Mouse (Mus musculus): ENCODE data around the gene Gapdhs. TPM values are rescaled to one million over a fixed set of nuclear protein-coding genes. Genes with fewer than 3 reads are reported as not detected.
A peak's percentile ranks its signal among the peaks of the same experiment; 100 is the strongest.

The Gapdhs gene
- polyA plus RNA-seq, 1 experiment from 2014 or later: not detected

DNA sequence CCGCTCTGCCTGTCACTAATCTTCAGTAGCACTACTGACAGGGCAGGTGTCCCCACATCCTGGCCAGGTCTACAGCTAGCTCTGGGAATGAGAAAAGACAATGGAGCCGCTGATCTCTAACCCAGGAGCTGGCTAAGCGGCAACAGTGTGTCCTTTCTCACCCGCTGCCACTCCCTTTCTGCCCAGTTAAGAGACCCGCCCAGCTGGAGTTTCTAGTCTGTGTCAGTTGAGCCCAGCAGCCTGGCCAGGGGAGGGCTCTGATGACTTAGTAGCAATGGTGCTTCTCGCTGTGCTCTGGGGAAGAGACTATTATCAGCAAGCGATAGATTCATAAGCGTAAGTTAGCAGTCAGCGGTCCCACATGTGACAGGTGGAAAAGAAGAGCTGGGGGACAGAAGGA lies 25.8 kb upstream of the Gapdhs start:
- DNase-seq (no peak), ATAC-seq (ENCODE audit: low read depth) (no peak)
- no peaks in the 10 kb centered on the region for H3K4me1 ChIP-seq (replicated peaks)
- H3K27ac ChIP-seq: no peak overlapping the region
- H3K9me3 ChIP-seq (replicated peaks): no peaks in the 10 kb centered on the region
- H3K27me3 ChIP-seq: peaks cover 20% of the 10 kb centered on the region
- H3K4me3 ChIP-seq (replicated peaks): no peak overlapping the region
- 28% methylated on average over 9 of the region's 9 CpGs for whole genome bisulfite sequencing (ENCODE audit: insufficient replicate concordance)
- H3K36me3 ChIP-seq: no peaks in the 10 kb centered on the region
- H3K9ac ChIP-seq: no peak overlapping the region
- no peak overlapping the region for H3K4me2 ChIP-seq

DNA sequence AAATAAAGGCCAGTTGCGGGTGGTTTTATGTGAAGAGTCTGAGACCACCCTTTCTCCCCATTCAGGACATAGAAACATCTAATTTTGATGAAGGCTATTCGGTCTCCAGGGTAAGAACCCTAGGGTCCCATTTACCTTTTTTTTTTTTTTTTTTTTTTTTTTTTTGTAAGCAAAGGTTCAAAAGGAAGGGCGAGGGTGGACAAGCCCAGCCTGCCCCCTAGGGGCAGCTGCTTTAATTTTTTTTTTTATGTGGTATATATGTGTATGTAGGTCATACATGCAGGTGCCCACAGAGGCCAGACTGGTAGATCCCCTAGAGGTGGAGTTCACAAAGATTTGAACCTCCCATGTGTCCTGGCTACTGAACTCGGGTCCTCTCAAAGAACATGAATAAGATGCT lies 22.9 kb upstream of the Gapdhs start:
- H3K36me3 ChIP-seq: no peaks in the 10 kb centered on the region
- H3K4me2 ChIP-seq: no peak overlapping the region
- peaks cover 10% of the 10 kb centered on the region for H3K4me1 ChIP-seq (replicated peaks)
- no peak for ATAC-seq (ENCODE audit: low read depth)
- 70% methylated on average over 4 of the region's 4 CpGs for WGBS (ENCODE audit: insufficient replicate concordance)
- H3K9ac ChIP-seq: no peak overlapping the region
- H3K27ac ChIP-seq: no peak overlapping the region
- H3K4me3 ChIP-seq (replicated peaks): no peak overlapping the region
- no peaks in the 10 kb centered on the region for H3K9me3 ChIP-seq (replicated peaks)
- no peak for DNase-seq
- H3K27me3 ChIP-seq: peaks cover 26% of the 10 kb centered on the region

DNA sequence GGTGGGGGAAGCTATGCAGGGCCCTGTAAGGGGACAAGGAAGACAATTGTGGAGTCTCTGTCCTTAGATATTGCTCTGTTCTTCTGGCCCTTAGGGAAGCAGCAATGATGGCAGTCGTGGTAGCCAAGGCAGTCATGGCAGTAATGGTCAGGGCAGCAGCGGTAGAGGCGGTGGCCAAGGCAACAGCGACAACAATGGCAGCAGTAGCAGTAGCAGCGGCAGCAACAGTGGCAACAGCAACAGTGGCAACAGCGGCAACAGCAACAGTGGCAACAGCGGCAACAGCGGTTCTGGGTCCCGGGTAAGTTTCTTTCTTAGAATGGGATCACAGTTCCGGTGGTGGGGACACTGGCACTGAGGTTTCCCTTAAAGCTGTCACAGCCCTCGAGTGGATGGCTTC lies 21.7 kb upstream of the Gapdhs start:
- peaks cover 26% of the 10 kb centered on the region for H3K27me3 ChIP-seq
- ATAC-seq (ENCODE audit: low read depth): no peak
- H3K4me3 ChIP-seq (replicated peaks): no peak overlapping the region
- no peak overlapping the region for H3K27ac ChIP-seq
- H3K4me2 ChIP-seq: no peak overlapping the region
- H3K9ac ChIP-seq: no peak overlapping the region
- no peaks in the 10 kb centered on the region for H3K9me3 ChIP-seq (replicated peaks)
- DNase-seq: no peak
- H3K4me1 ChIP-seq (replicated peaks): peaks cover 17% of the 10 kb centered on the region
- H3K36me3 ChIP-seq: no peaks in the 10 kb centered on the region
- 37% methylated on average over 11 of the region's 11 CpGs for WGBS (ENCODE audit: insufficient replicate concordance)

DNA sequence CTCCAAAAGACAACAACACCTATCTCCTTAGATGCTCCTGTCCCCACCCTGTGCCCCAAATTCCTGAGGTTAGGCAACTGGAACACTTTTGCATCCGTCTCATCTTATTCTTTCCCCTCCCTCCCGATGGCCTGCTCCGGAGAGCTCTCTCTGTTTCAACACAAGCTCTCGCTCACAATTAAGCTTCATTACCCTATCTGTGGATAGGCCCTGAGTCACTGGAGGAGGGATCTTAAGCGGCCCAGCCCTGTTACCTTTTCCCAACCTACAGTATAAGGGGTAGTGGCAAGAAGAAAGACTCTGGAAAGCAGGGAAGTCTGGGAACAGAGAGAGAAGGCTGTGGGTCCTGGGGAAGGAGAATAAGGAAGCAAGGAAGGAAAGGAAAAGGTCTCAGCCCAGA lies 20.0 kb upstream of the Gapdhs start, which contains the start of gene Dmkn:
Gene Dmkn, plus strand, starts transcription at position 301 of the 400 bp plus-strand sequence.
- Histone ChIP-seq H3K4me1 (replicated peaks) (peaks cover 20% of the 10 kb centered on the region), H3K9me3 (replicated peaks) (no peaks in the 10 kb centered on the region), H3K9ac (no peak within 1 kb of the TSS), H3K27ac (no peak within 1 kb of the TSS), H3K27me3 (peaks cover 19% of the 10 kb centered on the region), H3K4me2 (no peak within 1 kb of the TSS), H3K4me3 (replicated peaks) (no peak within 1 kb of the TSS), H3K36me3 (no peaks in the 10 kb centered on the region)
- no peak for DNase-seq
- no peak for ATAC-seq (ENCODE audit: low read depth)
- 50% methylated on average over 5 of the region's 5 CpGs for WGBS (ENCODE audit: insufficient replicate concordance)

DNA sequence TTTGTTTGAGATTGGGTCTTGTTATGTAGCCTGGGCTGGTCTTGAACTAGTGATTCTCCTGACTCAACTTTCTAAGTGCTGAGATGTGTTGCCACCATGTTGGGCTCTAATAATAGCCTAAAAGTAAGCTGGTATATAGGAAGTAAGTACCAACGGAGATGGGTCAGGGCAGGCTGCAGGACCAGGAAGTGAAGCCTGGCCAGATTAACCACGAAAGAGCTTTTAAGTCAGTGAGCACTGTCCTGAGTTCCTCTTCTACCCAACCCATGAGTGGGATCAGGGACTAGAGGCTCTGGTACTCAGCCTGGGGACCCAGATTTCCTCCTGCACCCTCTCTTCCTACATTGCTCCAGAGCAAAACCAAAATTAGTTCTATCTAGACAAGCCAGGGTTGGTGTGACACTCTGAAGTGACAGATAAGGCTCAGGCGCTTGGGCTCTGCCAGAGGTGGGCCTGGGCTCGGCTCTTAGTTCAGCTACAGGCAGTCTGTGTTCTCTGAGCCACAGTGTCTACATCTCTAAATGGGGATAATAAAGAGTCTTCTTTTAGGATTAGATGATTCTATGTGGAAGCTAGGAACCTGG lies 18.4 kb upstream of the Gapdhs start:
- H3K27ac ChIP-seq: no peak overlapping the region
- DNase-seq (peak; percentile 3), ATAC-seq (ENCODE audit: low read depth) (peak; percentile 64; the same call in 1 of the 2 replicates)
- H3K9me3 ChIP-seq (replicated peaks): no peaks in the 10 kb centered on the region
- H3K27me3 ChIP-seq: peaks cover 15% of the 10 kb centered on the region
- H3K4me2 ChIP-seq: no peak overlapping the region
- no peak overlapping the region for H3K9ac ChIP-seq
- 15% methylated on average over 4 of the region's 4 CpGs for WGBS (ENCODE audit: insufficient replicate concordance)
- no peaks in the 10 kb centered on the region for H3K36me3 ChIP-seq
- no peak overlapping the region for H3K4me3 ChIP-seq (replicated peaks)
- H3K4me1 ChIP-seq (replicated peaks): peaks cover 20% of the 10 kb centered on the region

DNA sequence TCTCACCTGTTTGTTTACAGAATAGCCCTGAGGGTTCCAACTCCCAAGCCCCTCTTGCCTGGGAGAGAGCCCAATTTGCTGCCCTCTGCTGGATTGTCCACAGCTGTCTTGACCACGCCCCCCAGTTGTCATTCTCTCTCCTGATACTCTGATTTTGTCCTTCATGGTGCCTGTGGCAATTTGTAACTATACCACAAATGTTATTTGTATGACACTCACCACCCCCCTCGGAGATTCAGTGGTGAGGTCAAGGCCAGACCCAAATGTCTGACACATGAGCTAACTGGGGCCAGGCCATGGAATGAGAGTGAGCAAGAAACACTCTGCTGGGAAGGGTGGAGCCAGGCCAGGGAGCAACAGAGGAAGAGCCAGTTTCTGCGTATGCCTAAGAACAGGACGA lies 15.4 kb upstream of the Gapdhs start:
- 0 out of 2 replicates have a peak, but pooled peaks cover 2% of the 10 kb centered on the region for H3K27me3 ChIP-seq
- no peak overlapping the region for H3K27ac ChIP-seq
- H3K36me3 ChIP-seq: no peaks in the 10 kb centered on the region
- peaks cover 5% of the 10 kb centered on the region; the same call in 1 of the 2 replicates for H3K9me3 ChIP-seq (replicated peaks)
- peaks cover 20% of the 10 kb centered on the region for H3K4me1 ChIP-seq (replicated peaks)
- no peak overlapping the region for H3K4me2 ChIP-seq
- no peak overlapping the region for H3K9ac ChIP-seq
- ATAC-seq (ENCODE audit: low read depth) (no peak), DNase-seq (no peak)
- no peak overlapping the region for H3K4me3 ChIP-seq (replicated peaks)
- 32% methylated on average over 4 of the region's 4 CpGs for WGBS (ENCODE audit: insufficient replicate concordance)

DNA sequence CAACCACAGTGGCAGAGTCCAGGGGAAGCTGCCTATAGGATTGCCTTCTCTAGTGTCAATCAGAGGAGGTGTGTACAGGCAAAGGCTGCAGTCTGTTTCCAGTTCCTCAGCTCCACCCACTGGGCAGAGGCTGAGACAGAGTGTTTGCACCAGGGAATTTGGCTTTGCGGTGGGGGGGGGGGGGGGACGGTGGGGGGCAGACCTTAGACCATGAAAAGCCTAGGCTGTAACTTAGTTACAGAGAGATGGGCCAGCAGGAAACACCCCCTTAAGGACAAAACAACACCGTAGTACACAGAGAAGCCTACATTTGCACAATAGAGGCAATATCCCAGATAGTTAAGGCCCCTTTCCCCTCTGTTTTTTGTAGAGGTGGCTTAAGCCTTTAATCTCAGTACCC lies 13.5 kb upstream of the Gapdhs start:
- H3K27ac ChIP-seq: no peak overlapping the region
- ATAC-seq (ENCODE audit: low read depth) (no peak), DNase-seq (no peak)
- H3K27me3 ChIP-seq: no peaks in the 10 kb centered on the region
- H3K36me3 ChIP-seq: no peaks in the 10 kb centered on the region
- peaks cover 15% of the 10 kb centered on the region for H3K4me1 ChIP-seq (replicated peaks)
- 57% methylated on average over 3 of the region's 3 CpGs for WGBS (ENCODE audit: insufficient replicate concordance)
- H3K9ac ChIP-seq: no peak overlapping the region
- H3K4me2 ChIP-seq: no peak overlapping the region
- no peak overlapping the region for H3K4me3 ChIP-seq (replicated peaks)
- peaks cover 5% of the 10 kb centered on the region; the same call in 1 of the 2 replicates for H3K9me3 ChIP-seq (replicated peaks)

DNA sequence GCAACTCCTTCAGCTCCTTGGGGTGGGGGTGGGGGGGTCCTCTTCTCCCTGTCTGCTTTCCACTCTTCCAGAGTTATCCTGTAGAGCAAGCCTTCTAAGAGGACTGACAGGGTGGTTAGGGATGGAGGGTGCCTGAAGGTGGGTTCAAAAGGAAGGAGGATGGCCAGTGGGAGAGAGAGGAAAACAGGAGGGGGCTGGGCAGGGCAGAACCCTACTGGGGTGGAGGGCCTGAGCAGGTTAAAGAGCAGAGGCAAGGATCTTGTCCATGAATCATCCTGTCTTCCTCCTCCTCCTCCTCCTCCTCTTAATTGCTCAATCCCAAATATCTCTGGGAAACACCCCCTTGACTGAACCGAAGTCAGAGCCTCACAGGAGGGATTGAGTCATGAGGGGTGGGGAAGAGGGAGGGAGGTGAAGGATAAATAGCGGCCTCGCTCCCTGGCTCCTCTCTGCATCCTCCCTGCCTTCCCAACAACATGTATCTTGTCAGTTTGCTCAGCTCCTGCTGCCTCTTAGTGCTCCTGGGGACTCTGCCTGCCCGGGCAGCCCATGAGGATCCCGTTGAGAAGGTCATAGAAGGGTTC lies 7.7 kb upstream of the Gapdhs start, which contains the start of gene Sbsn:
Gene Sbsn, plus strand, starts transcription at position 386 of the 584 bp plus-strand sequence.
- DNase-seq (no peak), ATAC-seq (ENCODE audit: low read depth) (no peak)
- no peaks in the 10 kb centered on the region for H3K4me1 ChIP-seq (replicated peaks)
- no peaks in the 10 kb centered on the region for H3K36me3 ChIP-seq
- H3K9me3 ChIP-seq (replicated peaks): peaks cover 5% of the 10 kb centered on the region; the same call in 1 of the 2 replicates
- no peak within 1 kb of the TSS for H3K4me2 ChIP-seq
- no peak within 1 kb of the TSS for H3K4me3 ChIP-seq (replicated peaks)
- H3K27me3 ChIP-seq: no peaks in the 10 kb centered on the region
- H3K9ac ChIP-seq: no peak within 1 kb of the TSS
- H3K27ac ChIP-seq: no peak within 1 kb of the TSS
- 47% methylated on average over 5 of the region's 5 CpGs for WGBS (ENCODE audit: insufficient replicate concordance)

DNA sequence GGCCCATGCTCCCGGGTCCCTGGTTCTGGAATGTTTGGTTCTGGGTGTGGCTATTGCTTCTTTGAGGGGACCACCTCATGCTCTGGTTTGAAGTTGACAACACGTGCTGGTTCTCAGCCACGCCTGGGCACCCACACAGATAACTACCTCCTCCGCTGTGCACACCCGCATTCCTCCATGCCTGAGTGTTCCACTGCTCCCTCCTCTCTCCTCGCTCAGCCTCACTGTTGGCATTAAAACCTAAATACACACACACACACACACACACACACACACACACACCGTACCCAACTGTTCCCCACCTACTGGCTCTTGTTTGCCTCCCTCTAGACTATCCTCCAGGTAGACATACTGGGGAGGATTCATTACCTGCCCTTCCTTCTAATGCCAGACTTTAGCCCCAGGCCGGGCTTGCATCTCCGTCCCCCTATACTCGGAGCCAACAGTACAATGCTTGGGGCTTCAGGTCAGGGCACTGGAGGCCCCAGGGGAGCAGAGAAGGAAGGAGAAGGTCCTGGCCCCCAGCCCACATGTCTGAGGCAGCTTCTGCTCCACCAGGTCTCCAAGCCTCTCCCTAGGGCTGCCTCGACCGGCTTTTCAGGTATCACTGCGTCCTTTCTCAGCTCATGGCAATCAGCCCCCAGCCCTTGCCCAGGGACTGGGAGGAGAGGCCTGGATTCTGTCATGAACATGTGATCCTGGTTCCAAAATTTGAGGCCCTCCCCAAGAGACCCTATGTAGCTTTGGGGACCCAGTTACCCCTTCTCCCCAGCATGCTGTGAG lies 6.5 kb upstream of the Gapdhs start:
- Histone ChIP-seq H3K9ac (no peak overlapping the region), H3K9me3 (replicated peaks) (peaks cover 3% of the 10 kb centered on the region; the same call in 1 of the 2 replicates), H3K36me3 (no peaks in the 10 kb centered on the region), H3K4me1 (replicated peaks) (no peaks in the 10 kb centered on the region), H3K4me3 (replicated peaks) (no peak overlapping the region), H3K27me3 (no peaks in the 10 kb centered on the region), H3K4me2 (no peak overlapping the region), H3K27ac (no peak overlapping the region)
- DNase-seq (no peak), ATAC-seq (ENCODE audit: low read depth) (no peak)
- 69% methylated on average over 13 of the region's 13 CpGs for WGBS (ENCODE audit: insufficient replicate concordance)

DNA sequence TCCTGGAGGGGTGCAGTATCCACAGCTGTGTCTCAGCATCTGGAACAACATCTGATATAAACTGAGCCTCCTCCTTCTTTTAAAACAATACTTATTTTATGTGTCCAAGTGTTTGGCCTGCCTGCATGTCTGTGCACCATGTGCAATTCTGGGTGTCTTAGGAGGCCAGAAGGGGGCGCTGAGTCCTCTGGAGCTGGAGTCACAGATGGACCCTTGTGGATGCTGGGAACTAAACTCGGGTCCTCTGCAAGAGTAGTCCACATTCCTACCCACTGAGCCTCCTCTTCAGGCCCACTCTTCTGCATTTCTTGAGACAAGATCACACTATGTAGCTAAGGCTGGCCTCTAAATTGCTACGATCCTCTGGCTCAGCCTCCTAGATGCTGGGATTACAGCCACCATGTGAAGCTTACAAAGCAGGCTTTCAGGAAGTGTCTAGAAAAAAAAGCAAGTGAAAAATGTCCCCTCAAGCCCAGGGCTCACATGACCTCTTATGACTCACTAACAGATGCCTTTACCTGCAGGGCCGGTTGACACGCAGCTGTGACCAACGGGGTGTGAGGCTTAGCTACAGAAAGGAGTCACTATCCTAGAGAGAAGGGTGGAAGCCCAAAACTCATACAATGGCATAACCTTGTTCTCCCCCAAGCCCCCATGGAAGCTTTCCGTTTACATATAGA lies 4.2 kb upstream of the Gapdhs start:
- ATAC-seq (ENCODE audit: low read depth): no peak
- no peak overlapping the region for H3K4me2 ChIP-seq
- no peak for DNase-seq
- no peaks in the 10 kb centered on the region for H3K27me3 ChIP-seq
- H3K9me3 ChIP-seq (replicated peaks): no peaks in the 10 kb centered on the region
- H3K4me1 ChIP-seq (replicated peaks): 0 out of 2 replicates have a peak, but pooled peaks cover 4% of the 10 kb centered on the region
- no peak overlapping the region for H3K27ac ChIP-seq
- no peaks in the 10 kb centered on the region for H3K36me3 ChIP-seq
- no peak overlapping the region for H3K9ac ChIP-seq
- no peak overlapping the region for H3K4me3 ChIP-seq (replicated peaks)
- 75% methylated on average over 7 of the region's 7 CpGs for WGBS (ENCODE audit: insufficient replicate concordance)

DNA sequence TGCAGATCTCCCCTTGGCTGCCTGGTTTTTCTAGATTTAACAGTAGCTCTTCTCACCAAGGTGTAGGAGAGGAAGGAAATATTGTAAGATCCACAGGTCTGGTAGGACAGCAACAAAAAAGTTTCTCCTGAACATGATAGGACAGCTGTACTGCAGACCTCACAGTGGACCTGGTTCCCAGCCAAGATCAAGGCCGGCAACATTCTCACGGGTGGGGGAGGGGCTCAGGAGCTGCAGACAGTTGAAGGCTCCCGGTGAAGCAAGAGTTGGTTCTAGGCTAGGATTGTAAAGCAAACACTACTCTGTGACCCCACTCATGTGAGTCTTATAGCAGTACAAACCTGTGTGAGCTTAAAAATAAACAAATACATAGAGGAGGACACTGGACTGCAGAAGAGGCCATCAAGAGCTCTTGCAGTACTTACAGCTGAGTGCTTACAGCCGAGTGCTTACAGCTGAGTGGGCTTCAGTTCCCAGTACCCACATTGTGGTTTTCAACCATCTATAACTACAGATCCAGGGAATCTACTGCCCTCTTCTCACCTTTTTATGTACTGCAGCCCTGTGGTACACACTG lies 629 bp upstream of the Gapdhs start:
- 42% methylated on average over 4 of the region's 4 CpGs for WGBS (ENCODE audit: insufficient replicate concordance)
- DNase-seq: no peak
- H3K9ac ChIP-seq: no peak overlapping the region
- 0 out of 2 replicates have a peak, but pooled peaks cover 4% of the 10 kb centered on the region for H3K36me3 ChIP-seq
- no peak for ATAC-seq (ENCODE audit: low read depth)
- no peak overlapping the region for H3K4me2 ChIP-seq
- H3K9me3 ChIP-seq (replicated peaks): no peaks in the 10 kb centered on the region
- no peak overlapping the region for H3K4me3 ChIP-seq (replicated peaks)
- H3K27ac ChIP-seq: no peak overlapping the region
- H3K4me1 ChIP-seq (replicated peaks): 0 out of 2 replicates have a peak, but pooled peaks cover 4% of the 10 kb centered on the region
- H3K27me3 ChIP-seq: no peaks in the 10 kb centered on the region

All from liver, embryonic 13.5 days (tissue).